Mouse (Mus musculus): Measurements from ENCODE around the gene Fbl. TPM values are rescaled to one million over a fixed set of nuclear protein-coding genes. Genes with fewer than 3 reads are reported as not detected.
A peak's percentile ranks its signal among the peaks of the same experiment; 100 is the strongest.
"Not testable (repeated sequence)": the region's sequence is repeated elsewhere in the genome, so short reads cannot be mapped to it uniquely, and the experiment has no call there.

Fbl gene
- total RNA-seq, 2 experiments from 2014 or later = 50.3 to 54.8 TPM

- DNase-seq (ENCODE audit: low spot score in 2 of 2) = no peak
- intact Hi-C loops (cut with DNase I) = no loop called here
These were observed 16.4 kb downstream of the Fbl start for GRCm38 (mm10) chr7:28185884-28186283.

- DNase-seq (ENCODE audit: low spot score in 2 of 2) = no peak
- intact Hi-C loops (cut with DNase I) = no loop called here
These were observed 17.1 kb downstream of the Fbl start for GRCm38 (mm10) chr7:28186631-28187030.

DNA sequence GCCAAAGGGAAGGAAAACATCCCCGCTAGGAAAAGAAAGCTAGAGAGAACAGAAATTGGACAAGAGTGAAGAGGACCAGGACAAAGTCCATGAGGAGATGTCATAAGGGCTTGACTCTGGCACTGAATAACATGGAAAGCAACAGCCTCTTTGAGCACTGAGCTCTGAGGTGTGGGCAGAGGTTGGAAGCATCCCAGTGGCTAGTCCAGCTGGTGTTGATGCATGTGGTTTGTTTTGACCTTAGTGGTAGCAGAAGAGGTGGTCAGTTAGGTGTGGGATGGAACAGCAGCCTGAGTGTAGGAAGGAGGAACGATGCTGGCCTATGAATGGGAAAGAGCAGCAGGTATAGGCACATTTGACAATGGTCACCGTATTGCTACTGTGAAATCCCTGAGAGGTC, 22.0 kb downstream of the Fbl start:
- intact Hi-C loops (cut with DNase I) = no loop called here
- DNase-seq (ENCODE audit: low spot score in 2 of 2) = no peak

DNA sequence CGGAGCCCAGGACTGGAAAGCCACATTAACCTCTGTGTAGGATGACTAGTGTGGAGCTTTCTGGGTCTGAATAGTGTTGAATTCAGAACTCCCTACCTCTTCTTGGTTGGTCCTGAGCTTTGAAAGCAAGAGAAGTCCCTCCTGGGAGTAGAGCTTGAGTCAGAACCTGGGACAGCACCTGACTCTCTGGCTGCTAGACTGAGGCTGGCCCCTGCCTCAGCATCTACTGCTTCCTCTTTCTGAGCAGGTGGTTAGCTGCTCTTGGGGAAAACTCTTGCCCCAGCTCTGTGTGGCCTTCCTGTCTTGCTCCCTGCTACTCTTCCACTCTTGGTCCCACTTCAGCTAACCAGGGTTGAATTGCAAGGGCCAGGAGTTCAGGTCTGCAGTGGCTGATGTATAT, 22.4 kb downstream of the Fbl start:
- intact Hi-C loops (cut with DNase I) = no loop called here
- DNase-seq (ENCODE audit: low spot score in 2 of 2) = no peak

- no peak for DNase-seq (ENCODE audit: low spot score in 2 of 2)
- intact Hi-C loops (cut with DNase I) = no loop called here
These were observed 26.0 kb downstream of the Fbl start for GRCm38 (mm10) chr7:28195414-28196098.

- intact Hi-C loops (cut with DNase I) = no loop called here
- DNase-seq (ENCODE audit: low spot score in 2 of 2) = no peak
These were observed 27.0 kb downstream of the Fbl start for GRCm38 (mm10) chr7:28196528-28196927.

- no peak for DNase-seq (ENCODE audit: low spot score in 2 of 2)
- intact Hi-C loops (cut with DNase I) = loop anchor here (2.0 kb wide), 1 partner anchor 16 kb away; no protein-coding TSS in a partner anchor
These were observed 29.5 kb downstream of the Fbl start for GRCm38 (mm10) chr7:28199054-28199453.

GRCm38 (mm10) chr7:28203207-28204108, 33.9 kb downstream of the Fbl start:
- intact Hi-C loops (cut with DNase I) = no loop called here
- DNase-seq (ENCODE audit: low spot score in 2 of 2) = no peak

- DNase-seq (ENCODE audit: low spot score in 2 of 2) = no peak
- intact Hi-C loops (cut with DNase I) = no loop called here
These were observed 36.6 kb downstream of the Fbl start for GRCm38 (mm10) chr7:28206044-28206600.

GRCm38 (mm10) chr7:28208396-28208987, 39.0 kb downstream of the Fbl start:
- DNase-seq (ENCODE audit: low spot score in 2 of 2) = no peak
- intact Hi-C loops (cut with DNase I) = no loop called here

GRCm38 (mm10) chr7:28208988-28209508, 39.5 kb downstream of the Fbl start:
- DNase-seq (ENCODE audit: low spot score in 2 of 2) = peak; percentile 74 to 78
- intact Hi-C loops (cut with DNase I) = no loop called here

DNA sequence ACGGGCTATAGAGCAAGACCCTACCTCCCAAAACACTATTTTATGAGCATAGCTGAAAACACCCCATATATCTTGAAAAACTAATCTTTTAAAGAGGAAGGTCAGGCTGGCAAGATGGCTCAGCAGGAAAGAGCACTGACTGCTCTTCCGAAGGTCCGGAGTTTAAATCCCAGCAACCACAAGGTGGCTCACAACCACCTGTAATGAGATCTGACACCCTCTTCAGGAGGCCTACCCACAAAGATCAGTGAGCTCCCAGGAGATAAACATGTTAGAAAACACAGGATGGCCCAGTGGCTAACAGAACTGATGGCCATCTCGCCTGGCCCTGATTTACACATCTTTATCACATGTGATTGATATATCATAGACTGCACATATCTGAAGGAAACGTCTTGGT, 41.2 kb downstream of the Fbl start:
- no peak for DNase-seq (ENCODE audit: low spot score in 2 of 2)
- intact Hi-C loops (cut with DNase I) = loop anchor here (10.0 kb wide), 2 partner anchors 46 to 54 kb away; partner anchors contain the start of genes Eid2 and Fbl

DNA sequence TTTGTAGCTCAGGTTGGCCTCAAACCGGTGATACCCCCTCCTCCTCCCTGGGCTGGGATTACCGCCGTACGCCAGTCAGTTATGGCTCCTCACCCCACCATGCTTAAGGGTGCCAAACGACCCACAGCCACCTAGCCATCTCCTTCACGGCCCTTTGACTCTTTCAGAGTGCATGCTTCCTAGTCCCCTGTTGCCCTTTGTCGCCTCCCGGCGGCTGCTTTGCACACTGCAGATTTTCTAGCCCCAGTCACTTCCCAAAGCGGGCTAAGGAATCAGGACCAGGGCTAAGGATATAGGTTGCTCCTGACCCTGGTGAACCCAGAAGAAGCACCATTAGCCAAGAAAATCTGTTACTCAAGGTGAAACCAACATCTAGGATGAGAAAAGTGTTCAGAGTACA, 44.6 kb downstream of the Fbl start:
- intact Hi-C loops (cut with DNase I) = loop anchor here (10.0 kb wide), 2 partner anchors 49 to 51 kb away; partner anchors contain the start of genes Eid2 and Fbl

DNA sequence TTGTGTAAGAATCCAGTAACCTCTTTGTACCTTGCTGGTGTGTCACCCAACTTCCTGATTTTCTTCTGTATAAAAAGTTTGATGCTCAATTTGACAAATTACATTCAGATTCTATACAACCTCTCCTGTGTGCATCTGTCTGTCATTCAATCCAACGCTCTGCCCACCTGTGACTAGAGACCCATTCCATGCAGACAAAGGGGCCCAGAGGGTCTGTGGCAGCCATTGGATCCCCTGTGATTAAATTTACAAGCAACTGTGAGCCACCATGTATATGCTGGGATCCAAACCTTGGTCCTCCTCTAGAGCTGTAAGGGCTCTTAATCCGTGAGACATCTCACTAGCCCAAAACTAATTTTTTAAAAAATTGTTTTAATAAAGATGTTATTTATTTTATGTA, 46.4 kb downstream of the Fbl start:
- intact Hi-C loops (cut with DNase I) = loop anchor here (10.0 kb wide), 2 partner anchors 49 to 51 kb away; partner anchors contain the start of genes Eid2 and Fbl
- not testable (repeated sequence) for DNase-seq (ENCODE audit: low spot score in 2 of 2)

More for the DNA sequence above, 44.6 kb downstream of the Fbl start:
- peak in 1 of 2 experiments; percentile 33 for DNase-seq (ENCODE audit: low spot score in 2 of 2)

DNA sequence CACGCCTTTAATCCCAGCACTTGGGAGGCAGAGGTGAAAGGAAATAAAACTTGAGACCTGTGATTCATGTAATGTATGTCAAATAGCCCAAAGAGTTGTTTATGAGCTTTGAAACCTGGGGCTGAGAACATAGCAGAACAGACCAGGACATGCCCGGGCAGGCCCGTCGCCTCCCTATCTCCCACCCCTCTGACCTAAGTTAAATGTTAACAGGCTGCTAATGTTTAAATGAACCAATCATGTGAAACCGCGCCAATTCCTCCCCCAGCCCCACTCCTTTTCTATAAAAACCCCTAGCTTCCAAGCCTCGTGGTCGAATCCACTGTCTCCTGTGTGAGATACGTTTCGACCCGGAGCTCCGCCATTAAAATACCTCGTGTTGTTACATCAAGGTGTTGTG, 48.3 kb downstream of the Fbl start:
- intact Hi-C loops (cut with DNase I) = loop anchor here (10.0 kb wide), 2 partner anchors 47 to 53 kb away; partner anchors contain the start of genes Eid2 and Fbl
- not testable (repeated sequence) for DNase-seq (ENCODE audit: low spot score in 2 of 2)

GRCm38 (mm10) chr7:28218951-28219740, 49.6 kb downstream of the Fbl start:
- intact Hi-C loops (cut with DNase I) = loop anchor here (10.0 kb wide), 2 partner anchors 46 to 54 kb away; partner anchors contain the start of genes Eid2 and Fbl
- peak; percentile 32 to 41 for DNase-seq (ENCODE audit: low spot score in 2 of 2)

- intact Hi-C loops (cut with DNase I); DNase-seq (ENCODE audit: low spot score in 2 of 2): not testable (repeated sequence)
These were observed 57.3 kb downstream of the Fbl start for GRCm38 (mm10) chr7:28226836-28227235.

GRCm38 (mm10) chr7:28227421-28227820, 57.9 kb downstream of the Fbl start:
- intact Hi-C loops (cut with DNase I); DNase-seq (ENCODE audit: low spot score in 2 of 2): not testable (repeated sequence)

All from left cerebral cortex, postnatal 36 days (tissue).